Mouse (Mus musculus) hindbrain, embryonic 11.5 days (tissue): ENCODE results near the gene Gm7233. TPM values are rescaled to one million over a fixed set of nuclear protein-coding genes. Genes with fewer than 3 reads are reported as not detected.
"Not testable (repeated sequence)": the region's sequence is repeated elsewhere in the genome, so short reads cannot be mapped to it uniquely, and the experiment has no call there.

Experiments used
- ATAC-seq: fragments of 200-750 bp; cut with Nextera tagmentation; 2 replicates; pipeline ENCODE4 v1.8.0; 2017; ENCODE audit warnings: mild to moderate bottlenecking, moderate TSS enrichment, moderate library complexity; ENCODE audit not compliant: low FRiP score
- DNase-seq: peaks from one replicate; pipeline ENCODE4 v3.0.0-alpha.2; 2015; ENCODE audit warnings: low spot score
- H3K27ac ChIP-seq: fragments of 300-500 bp; sonication (generic); 2 replicates; pipeline ENCODE4 v1.5.1; 2014; ENCODE audit warnings: mild to moderate bottlenecking, low read depth, low read length
- H3K27me3 ChIP-seq: fragments of 300-500 bp; sonication (generic); 2 replicates; pipeline ENCODE4 v1.6.1; 2014; ENCODE audit warnings: mild to moderate bottlenecking, low read length, moderate library complexity, mixed read lengths; ENCODE audit not compliant: control insufficient read depth, insufficient read depth
- H3K36me3 ChIP-seq: fragments of 300-500 bp; sonication (generic); 2 replicates; pipeline ENCODE4 v1.6.1; 2014; ENCODE audit warnings: mild to moderate bottlenecking, low read length, moderate library complexity, mixed read lengths; ENCODE audit not compliant: control insufficient read depth, insufficient read depth
- H3K4me1 ChIP-seq: fragments of 300-500 bp; sonication (generic); replicated peaks from 2 replicates; pipeline ENCODE4 v1.6.1; 2014; ENCODE audit warnings: low read length, mixed read lengths; ENCODE audit not compliant: control insufficient read depth, insufficient read depth
- H3K4me2 ChIP-seq: fragments of 300-500 bp; sonication (generic); replicated peaks from 2 replicates; pipeline ENCODE4 v1.6.1; 2014; ENCODE audit warnings: mild to moderate bottlenecking, low read depth, low read length
- H3K4me3 ChIP-seq: fragments of 300-500 bp; sonication (generic); 2 replicates; pipeline ENCODE4 v1.5.1; 2014; ENCODE audit warnings: low read depth, low read length
- H3K9ac ChIP-seq: fragments of 300-500 bp; sonication (generic); 2 replicates; pipeline ENCODE4 v1.6.1; 2014; ENCODE audit warnings: low read depth, low read length
- H3K9me3 ChIP-seq: fragments of 300-500 bp; sonication (generic); 2 replicates; pipeline ENCODE4 v1.6.1; 2016; ENCODE audit warnings: low read length; ENCODE audit not compliant: control insufficient read depth
- WGBS: fragments of 180-500 bp; shearing (Covaris S2); extraction: QIAGEN DNeasy Blood & Tissue Kit; methylation state at CpG from one replicate; pipeline ENCODE4 v1.1.7; 2014; 5-methylcytosine and 5-hydroxymethylcytosine counted together
- polyA plus RNA-seq: library from polyadenylated mRNA; unstranded; fragments of >200 nt; fragmentation: Nextera tagmentation; extraction: Ambion mirVana; gene quantifications from 2 replicates; pipeline ENCODE4 v1.2.1, GENCODE M21; 2014

Gm7233 gene
- polyA plus RNA-seq: not detected in 2 replicates

GRCm38 (mm10) chr14:43179567-43179966, at the start of gene Gm7233:
Gene Gm7233 (plus strand): TSS chr14:43179867.
- H3K4me1 ChIP-seq, H3K27me3 ChIP-seq, H3K27ac ChIP-seq, H3K9me3 ChIP-seq, H3K36me3 ChIP-seq, H3K4me2 ChIP-seq, H3K9ac ChIP-seq, ATAC-seq, H3K4me3 ChIP-seq, DNase-seq: not testable (repeated sequence)
- 88% methylated on average over 4 of the region's 5 CpGs for WGBS

- not testable (repeated sequence) for H3K27me3 ChIP-seq, DNase-seq, ATAC-seq, H3K4me3 ChIP-seq, H3K4me1 ChIP-seq, H3K27ac ChIP-seq, H3K4me2 ChIP-seq, H3K36me3 ChIP-seq, H3K9me3 ChIP-seq, H3K9ac ChIP-seq
- 81% methylated on average over 4 of the region's 4 CpGs for WGBS
Observed at GRCm38 (mm10) chr14:43167189-43167588, 12.5 kb upstream of the Gm7233 start.

- not testable (repeated sequence) for H3K9me3 ChIP-seq, H3K36me3 ChIP-seq, H3K4me2 ChIP-seq, H3K27ac ChIP-seq, H3K9ac ChIP-seq, H3K27me3 ChIP-seq, H3K4me3 ChIP-seq, ATAC-seq, H3K4me1 ChIP-seq, DNase-seq
- no CpG with 5 or more reads among the region's 10 CpGs for WGBS
Observed at GRCm38 (mm10) chr14:43167942-43168341, 11.7 kb upstream of the Gm7233 start.

GRCm38 (mm10) chr14:43168573-43169170, 11.0 kb upstream of the Gm7233 start:
- H3K9ac ChIP-seq, H3K4me1 ChIP-seq, H3K4me3 ChIP-seq, H3K4me2 ChIP-seq, H3K36me3 ChIP-seq, H3K27me3 ChIP-seq, H3K9me3 ChIP-seq, DNase-seq, H3K27ac ChIP-seq: not testable (repeated sequence)
- ATAC-seq: peak; percentile 60; the same call in 1 of the 2 replicates
- WGBS: 29% methylated on average over 1 of the region's 10 CpGs

DNA sequence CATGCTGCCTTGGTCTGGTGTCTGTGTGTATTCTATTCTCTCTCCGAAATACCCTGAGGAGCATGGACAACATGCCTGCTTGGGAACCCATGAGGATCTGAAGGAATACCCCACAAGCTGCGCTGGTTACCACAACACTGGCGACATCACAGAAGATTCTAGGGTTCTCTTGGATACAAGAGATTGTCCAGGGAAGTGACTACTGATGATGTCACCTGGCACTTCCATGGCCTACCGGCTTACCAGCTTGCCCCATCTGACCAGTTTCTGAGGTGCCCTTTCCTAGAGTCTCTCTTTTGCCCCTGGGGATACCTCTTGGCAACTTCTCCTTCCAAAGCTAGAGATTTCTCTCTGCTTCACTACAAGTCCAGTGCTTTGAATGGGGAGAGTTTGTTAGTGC, 55.5 kb downstream of the Gm7233 start, which contains the start of gene Gm8122:
Gene Gm8122, minus strand, starts transcription at position 101 of the 400 bp plus-strand sequence.
- not testable (repeated sequence) for ATAC-seq, H3K9ac ChIP-seq, H3K27me3 ChIP-seq, H3K36me3 ChIP-seq, H3K9me3 ChIP-seq, H3K4me1 ChIP-seq, DNase-seq, H3K27ac ChIP-seq, H3K4me2 ChIP-seq, H3K4me3 ChIP-seq
- WGBS: 94% methylated on average over 2 of the region's 4 CpGs

Other genes starting within 250 kb of the Gm7233 start
- not detected in 2 replicates for gene Gm8082, start 186.2 kb upstream of the Gm7233 start, polyA plus RNA-seq
- not detected in 2 replicates for gene Gm10376, start 164.2 kb upstream of the Gm7233 start, polyA plus RNA-seq
- not detected in 2 replicates for gene Gm8094, start 103.2 kb upstream of the Gm7233 start, polyA plus RNA-seq
- gene Gm8104, start 79.3 kb upstream of the Gm7233 start, polyA plus RNA-seq: not detected in 2 replicates
- not detected in 2 replicates for gene Gm8122, start 55.4 kb downstream of the Gm7233 start, polyA plus RNA-seq
- gene Gm8126, start 78.8 kb downstream of the Gm7233 start, polyA plus RNA-seq: not detected in 2 replicates
- gene Gm9732, start 95.2 kb downstream of the Gm7233 start, polyA plus RNA-seq: not detected in 2 replicates
- not detected in 2 replicates for gene Gm8127, start 114.0 kb downstream of the Gm7233 start, polyA plus RNA-seq
- 0.20 TPM in 1 of 2 replicates, not detected in the other for gene 1700001F09Rik, start 167.9 kb downstream of the Gm7233 start, polyA plus RNA-seq
- gene Gm8138, start 236.5 kb downstream of the Gm7233 start, polyA plus RNA-seq: not detected in 2 replicates